Mouse (Mus musculus) olfactory bulb, adult 2 months (tissue): ENCODE measurements around the gene Atg101.

Experiments used
- CTCF ChIP-seq: fragments of 200-500 bp; IDR thresholded peaks from 2 replicates; pipeline ENCODE4 v1.5.1; 2012; ENCODE audit warnings: low read depth, mild to moderate bottlenecking, low read length, moderate library complexity; ENCODE audit not compliant: insufficient read depth
- POLR2A ChIP-seq: fragments of 200-500 bp; IDR thresholded peaks from 2 replicates; pipeline ENCODE4 v1.6.1; 2012; ENCODE audit warnings: mild to moderate bottlenecking, low read depth, low read length, moderate library complexity; ENCODE audit not compliant: insufficient read depth

DNA sequence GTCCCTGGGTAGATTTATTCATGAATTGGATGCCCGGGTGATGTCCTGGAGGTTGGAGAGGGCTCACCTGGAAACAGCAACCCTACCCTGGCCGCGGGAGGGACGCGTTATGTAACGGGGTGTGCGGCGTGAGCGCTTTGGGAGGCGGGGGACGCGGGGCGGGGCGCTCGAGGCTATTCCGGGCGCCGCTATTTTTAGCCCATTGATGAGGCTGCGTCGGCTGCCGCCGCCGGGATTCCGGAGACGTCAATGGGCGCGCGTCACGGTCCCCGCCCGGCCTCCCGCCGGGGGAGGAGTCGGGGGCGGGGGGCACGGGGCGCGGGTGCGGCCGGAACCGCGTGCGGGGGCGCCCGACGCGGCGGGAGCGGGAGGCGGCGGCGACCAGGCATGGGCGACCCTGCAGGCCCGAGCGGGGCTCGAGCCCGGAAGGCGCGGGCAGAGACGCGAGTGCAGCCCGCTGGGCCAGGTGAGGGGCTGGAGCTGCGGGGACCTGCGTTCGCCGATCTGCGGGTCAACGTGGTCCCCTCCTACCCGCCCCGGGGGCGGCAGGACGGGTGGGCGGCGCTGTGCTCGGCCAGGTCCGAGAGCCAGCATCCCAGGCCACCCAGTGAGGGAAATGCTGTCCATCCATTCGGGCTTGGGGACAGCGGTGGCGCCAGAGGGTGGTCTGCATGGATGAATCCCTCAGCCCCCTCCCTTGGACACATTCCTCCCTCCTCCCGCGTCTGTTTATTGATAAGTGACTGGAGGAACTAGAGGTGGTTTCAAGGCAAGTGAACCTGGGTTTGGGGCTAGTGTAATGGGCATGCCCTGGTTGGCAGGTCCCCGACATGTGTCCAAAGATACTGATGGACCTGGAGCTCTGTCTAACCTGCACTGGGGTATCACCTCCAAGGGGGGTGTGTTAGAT lies 29.9 kb upstream of the Atg101 start, which contains the start of gene Nr4a1:
- TF ChIP-seq POLR2A = no peak
- no peak for TF ChIP-seq CTCF
